Mouse (Mus musculus): ENCODE measurements around the gene Cacna2d1.
A peak's percentile ranks its signal among the peaks of the same experiment; 100 is the strongest.

The Cacna2d1 gene

GRCm38 (mm10) chr5:16252738-16253513 lies 318.4 kb downstream of the Cacna2d1 start:
- no peak for DNase-seq (ENCODE audit: low read depth, low spot score)

DNA sequence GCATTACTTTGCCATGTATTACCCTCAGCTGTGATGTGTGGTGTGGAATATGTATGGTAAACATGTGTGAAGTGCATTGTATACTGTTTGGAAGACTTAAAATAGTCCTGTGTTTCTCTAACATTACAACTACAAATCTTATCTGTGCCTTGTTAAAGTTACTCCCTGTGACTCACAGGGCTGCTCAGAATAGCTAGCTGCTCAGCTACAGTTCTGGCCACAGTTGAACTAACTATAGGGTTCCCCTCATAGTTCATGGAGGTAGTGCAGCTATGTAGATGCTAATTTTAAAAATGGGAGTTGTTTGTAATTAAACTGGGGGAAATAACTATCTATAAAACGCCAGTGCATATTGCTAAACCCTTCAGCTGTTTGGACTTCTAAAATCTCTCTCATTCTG lies 319.3 kb downstream of the Cacna2d1 start:
- DNase-seq (ENCODE audit: low read depth, low spot score), result no peak

GRCm38 (mm10) chr5:16265385-16265784 lies 330.9 kb downstream of the Cacna2d1 start:
- no peak for DNase-seq (ENCODE audit: low read depth, low spot score)

GRCm38 (mm10) chr5:16277058-16277457 lies 342.6 kb downstream of the Cacna2d1 start:
- DNase-seq (ENCODE audit: low read depth, low spot score), result no peak

GRCm38 (mm10) chr5:16281229-16281628 lies 346.7 kb downstream of the Cacna2d1 start:
- no peak for DNase-seq (ENCODE audit: low read depth, low spot score)

DNA sequence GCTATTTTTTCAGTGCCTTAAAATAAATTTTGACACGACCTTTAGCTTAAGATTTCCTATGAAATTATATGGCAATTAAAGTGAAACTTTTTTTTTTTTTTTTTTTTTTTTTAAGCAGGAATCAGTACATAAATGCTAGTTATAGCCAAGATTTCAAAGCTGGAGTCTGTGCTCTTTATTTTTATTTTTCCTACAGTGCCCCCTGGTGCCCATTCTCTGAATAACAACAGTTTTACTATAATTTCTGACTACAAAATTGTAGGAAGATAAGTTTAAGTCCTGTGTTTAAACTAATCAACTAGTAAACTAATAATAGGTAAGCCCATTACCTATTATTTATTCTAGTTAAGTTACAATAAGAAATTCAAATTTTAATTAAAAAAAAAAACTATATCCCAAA lies 358.7 kb downstream of the Cacna2d1 start:
- DNase-seq (ENCODE audit: low read depth, low spot score), result peak; percentile 36

- no peak for DNase-seq (ENCODE audit: low read depth, low spot score)
Measured at GRCm38 (mm10) chr5:16293825-16294224, 359.3 kb downstream of the Cacna2d1 start.

DNA sequence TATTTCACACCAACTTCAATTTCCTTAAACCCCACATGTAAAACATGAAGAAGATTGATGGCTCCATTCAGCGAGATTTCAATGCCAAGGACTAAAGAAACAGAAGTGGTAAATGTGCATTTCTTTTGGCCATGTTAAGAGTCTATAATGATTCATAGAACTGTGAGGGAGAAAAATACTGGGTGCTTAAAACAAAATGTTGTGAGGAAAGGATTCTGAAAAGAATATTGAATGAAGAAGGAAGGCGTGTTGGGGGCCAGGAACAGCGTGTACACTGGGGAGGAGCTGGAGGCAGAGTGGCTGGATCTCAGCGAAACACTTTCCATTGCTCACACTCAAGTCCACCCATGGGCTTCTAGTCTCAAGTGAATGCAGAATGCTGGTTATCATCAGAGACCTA lies 360.2 kb downstream of the Cacna2d1 start:
- DNase-seq (ENCODE audit: low read depth, low spot score), result no peak

- DNase-seq (ENCODE audit: low read depth, low spot score), result no peak
Measured at GRCm38 (mm10) chr5:16297170-16297771, 362.8 kb downstream of the Cacna2d1 start.

DNA sequence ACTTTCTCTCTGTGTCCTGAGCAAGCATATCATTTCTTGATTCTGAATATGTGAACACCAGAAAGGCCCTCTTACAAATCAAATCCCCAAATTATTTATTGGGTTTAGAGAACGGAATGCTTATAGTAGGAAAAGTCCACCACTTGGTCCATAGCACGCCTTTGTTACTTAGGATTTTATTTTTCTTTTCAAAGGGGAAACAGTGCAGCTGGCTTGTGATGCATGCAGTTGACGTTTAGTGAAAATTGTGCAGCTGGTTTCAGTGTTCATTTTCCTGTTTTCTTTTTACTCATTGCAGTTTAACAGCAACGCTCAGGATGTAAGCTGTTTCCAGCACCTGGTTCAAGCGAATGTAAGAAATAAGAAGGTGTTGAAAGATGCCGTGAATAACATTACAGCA lies 365.1 kb downstream of the Cacna2d1 start:
- no peak for DNase-seq (ENCODE audit: low read depth, low spot score)

DNA sequence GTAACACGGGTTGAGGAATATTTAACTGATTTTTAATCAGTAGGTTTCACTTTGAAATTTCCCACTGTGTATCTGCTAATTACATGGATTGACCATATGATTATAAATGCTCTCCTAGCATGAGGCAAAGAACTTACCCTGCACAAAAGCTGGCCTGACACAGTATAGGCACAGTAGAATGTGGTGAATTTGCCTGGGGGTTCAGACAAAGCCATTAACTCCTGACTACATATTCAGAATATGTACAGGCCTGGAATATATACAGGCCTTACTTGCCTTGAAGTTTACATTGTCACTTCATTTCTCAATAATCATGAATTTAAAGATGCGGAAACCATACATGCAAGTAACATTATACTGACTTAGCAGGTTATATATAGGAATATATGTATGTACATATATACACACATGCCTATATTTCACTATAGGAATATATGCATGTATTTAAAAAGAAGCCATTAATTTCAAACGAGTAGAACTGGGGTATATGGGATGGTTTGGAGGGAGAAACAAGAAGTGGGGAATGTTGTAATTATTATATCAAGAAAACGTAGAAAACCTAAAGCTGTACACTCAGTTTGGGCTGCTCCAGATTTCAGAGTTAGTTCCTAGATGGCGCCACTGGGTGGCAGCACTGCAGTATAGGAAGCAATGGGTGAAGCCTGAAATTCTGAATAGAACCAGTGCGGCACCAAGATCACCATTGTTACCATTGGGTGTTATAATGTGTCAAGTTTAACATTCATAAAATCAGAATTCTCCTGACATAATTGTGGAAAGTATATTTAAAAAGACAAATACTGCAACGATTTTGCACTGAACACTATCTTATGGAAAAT lies 374.9 kb downstream of the Cacna2d1 start:
- DNase-seq (ENCODE audit: low read depth, low spot score), result peak; percentile 45

DNA sequence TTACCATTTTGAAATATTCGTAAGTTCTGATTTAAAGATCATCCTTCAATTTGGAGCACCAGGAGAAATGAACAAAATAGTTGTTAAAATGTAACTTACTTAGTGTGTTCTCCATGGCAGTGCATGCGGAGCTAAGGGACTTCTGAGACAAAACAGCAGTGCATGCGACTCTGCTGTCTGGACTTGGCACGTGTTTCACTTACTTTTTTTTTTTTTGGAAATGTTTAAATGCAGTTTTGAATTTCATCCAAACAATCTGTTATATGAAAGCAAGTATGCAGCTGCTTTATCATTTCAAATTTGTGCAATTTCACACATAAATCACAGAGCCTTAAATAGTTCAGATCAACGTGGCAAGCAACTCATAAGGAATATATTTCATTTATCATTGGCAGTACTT lies 379.8 kb downstream of the Cacna2d1 start:
- no peak for DNase-seq (ENCODE audit: low read depth, low spot score)

- no peak for DNase-seq (ENCODE audit: low read depth, low spot score)
Measured at GRCm38 (mm10) chr5:16315983-16316390, 381.5 kb downstream of the Cacna2d1 start.

- no peak for DNase-seq (ENCODE audit: low read depth, low spot score)
Measured at GRCm38 (mm10) chr5:16317680-16318242, 383.3 kb downstream of the Cacna2d1 start.

- no peak for DNase-seq (ENCODE audit: low read depth, low spot score)
Measured at GRCm38 (mm10) chr5:16326610-16327009, 392.1 kb downstream of the Cacna2d1 start.

- no peak for DNase-seq (ENCODE audit: low read depth, low spot score)
Measured at GRCm38 (mm10) chr5:16345393-16345792, 410.9 kb downstream of the Cacna2d1 start.

DNA sequence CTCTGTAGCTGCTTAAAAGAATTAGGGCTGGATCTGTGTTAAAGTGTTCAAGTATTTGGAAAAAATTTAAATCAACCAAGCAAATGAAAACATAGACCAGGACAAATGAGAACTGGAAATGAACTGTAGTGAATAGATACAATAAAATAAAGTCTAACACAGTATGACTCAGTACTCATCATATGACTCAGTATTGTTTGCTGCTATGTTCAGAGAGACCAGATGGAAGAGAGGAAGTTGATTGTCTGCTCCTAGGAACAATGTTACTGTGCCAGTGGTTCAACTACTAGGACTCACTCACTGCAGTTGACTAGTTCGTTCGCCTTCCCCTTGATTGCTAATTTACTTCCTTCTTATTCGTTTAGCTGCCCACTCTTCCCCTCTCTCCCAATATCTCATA lies 421.3 kb downstream of the Cacna2d1 start:
- no peak for DNase-seq (ENCODE audit: low read depth, low spot score)

DNA sequence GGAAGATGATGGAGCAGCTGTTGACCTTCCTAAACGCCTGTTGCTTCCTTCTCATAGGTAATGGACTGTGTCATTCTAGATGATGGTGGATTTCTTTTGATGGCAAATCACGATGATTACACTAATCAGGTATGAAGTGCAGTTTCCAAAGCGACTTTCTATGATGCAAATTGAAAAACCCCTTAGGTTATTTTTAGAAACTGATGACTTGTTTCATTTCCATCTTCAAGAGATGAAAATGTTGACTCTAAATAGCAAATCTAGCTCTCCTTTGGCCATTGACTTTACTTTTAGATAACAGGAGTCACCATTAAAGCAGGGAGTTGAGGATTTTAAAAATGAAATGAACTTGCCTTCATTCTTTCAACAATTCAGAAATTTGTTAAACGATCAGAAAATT lies 423.2 kb downstream of the Cacna2d1 start:
- no peak for DNase-seq (ENCODE audit: low read depth, low spot score)

GRCm38 (mm10) chr5:16362076-16362475 lies 427.6 kb downstream of the Cacna2d1 start:
- DNase-seq (ENCODE audit: low read depth, low spot score), result no peak

GRCm38 (mm10) chr5:16363171-16363570 lies 428.7 kb downstream of the Cacna2d1 start:
- DNase-seq (ENCODE audit: low read depth, low spot score), result no peak

DNA sequence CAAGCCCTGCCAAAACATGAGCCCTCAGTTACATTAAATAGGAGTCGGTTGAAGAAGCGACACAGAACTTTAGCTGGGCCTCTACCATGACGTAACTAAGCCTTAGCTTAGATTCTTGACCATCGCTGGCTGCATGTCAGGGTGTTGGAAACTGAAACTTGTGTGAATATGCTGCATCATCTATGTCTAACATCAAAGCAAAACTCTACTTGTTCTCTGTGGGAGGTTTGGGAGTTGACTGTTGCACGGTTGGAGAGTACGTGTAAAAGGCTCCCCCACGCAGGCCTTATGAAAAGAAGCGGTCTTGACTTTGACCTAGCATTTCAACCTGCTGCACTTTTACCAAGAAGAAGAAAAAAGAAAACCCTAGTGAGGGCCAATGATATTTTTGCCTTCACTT lies 436.2 kb downstream of the Cacna2d1 start:
- no peak for DNase-seq (ENCODE audit: low read depth, low spot score)

DNA sequence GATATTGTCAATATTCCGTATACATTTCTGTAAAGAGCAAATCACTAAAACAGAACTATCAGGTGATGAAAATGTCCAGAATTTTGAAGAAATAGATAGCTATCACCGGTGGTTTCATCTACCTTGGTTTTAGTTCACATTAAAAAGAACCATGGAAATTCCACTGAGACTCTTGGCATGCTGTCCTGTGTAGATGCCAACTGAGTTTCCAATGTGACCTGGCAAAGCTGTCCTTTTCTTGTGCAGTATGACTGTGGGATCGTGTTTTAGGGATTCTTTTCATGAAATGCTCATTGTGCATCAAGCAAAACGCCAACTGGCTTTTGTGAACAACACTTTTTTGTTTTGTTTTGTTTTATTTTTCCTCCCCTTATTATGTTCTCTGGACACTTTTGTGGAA lies 439.5 kb downstream of the Cacna2d1 start:
- DNase-seq (ENCODE audit: low read depth, low spot score), result no peak
